Mouse (Mus musculus): ENCODE measurements around the gene Fam170b.
A peak's percentile ranks its signal among the peaks of the same experiment; 100 is the strongest.

Gene Fam170b

GRCm38 (mm10) chr14:32833847-32834246 is at the start of gene Fam170b:
Gene Fam170b, plus strand, starts transcription at chr14:32833962.
- no peak for DNase-seq (ENCODE audit: low spot score in 2 of 2)

- no peak for DNase-seq (ENCODE audit: low spot score in 2 of 2)
Measured at GRCm38 (mm10) chr14:32784130-32784747, 49.5 kb upstream of the Fam170b start.

GRCm38 (mm10) chr14:32784748-32785134 is 49.0 kb upstream of the Fam170b start:
- DNase-seq (ENCODE audit: low spot score in 2 of 2): no peak

- DNase-seq (ENCODE audit: low spot score in 2 of 2): no peak
Measured at GRCm38 (mm10) chr14:32785556-32786130, 48.1 kb upstream of the Fam170b start, which contains the start of gene Tmem273. Gene Tmem273, plus strand, starts transcription at chr14:32785963.

- no peak for DNase-seq (ENCODE audit: low spot score in 2 of 2)
Measured at GRCm38 (mm10) chr14:32787691-32788090, 46.1 kb upstream of the Fam170b start.

- no peak for DNase-seq (ENCODE audit: low spot score in 2 of 2)
Measured at GRCm38 (mm10) chr14:32796375-32796774, 37.4 kb upstream of the Fam170b start.

- no peak for DNase-seq (ENCODE audit: low spot score in 2 of 2)
Measured at GRCm38 (mm10) chr14:32797803-32798202, 36.0 kb upstream of the Fam170b start.

GRCm38 (mm10) chr14:32798355-32798754 is 35.4 kb upstream of the Fam170b start:
- no peak for DNase-seq (ENCODE audit: low spot score in 2 of 2)

GRCm38 (mm10) chr14:32800048-32800447 is 33.7 kb upstream of the Fam170b start:
- no peak for DNase-seq (ENCODE audit: low spot score in 2 of 2)

- peak in 1 of 2 experiments; percentile 9 for DNase-seq (ENCODE audit: low spot score in 2 of 2)
Measured at GRCm38 (mm10) chr14:32801016-32801661, 32.6 kb upstream of the Fam170b start.

GRCm38 (mm10) chr14:32801662-32802024 is 32.1 kb upstream of the Fam170b start:
- no peak for DNase-seq (ENCODE audit: low spot score in 2 of 2)

- DNase-seq (ENCODE audit: low spot score in 2 of 2): no peak
Measured at GRCm38 (mm10) chr14:32810111-32810510, 23.7 kb upstream of the Fam170b start.

GRCm38 (mm10) chr14:32812429-32812828 is 21.3 kb upstream of the Fam170b start:
- no peak for DNase-seq (ENCODE audit: low spot score in 2 of 2)

GRCm38 (mm10) chr14:32814961-32815360 is 18.8 kb upstream of the Fam170b start:
- no peak for DNase-seq (ENCODE audit: low spot score in 2 of 2)

GRCm38 (mm10) chr14:32816533-32816932 is 17.2 kb upstream of the Fam170b start:
- no peak for DNase-seq (ENCODE audit: low spot score in 2 of 2)

GRCm38 (mm10) chr14:32817258-32817657 is 16.5 kb upstream of the Fam170b start:
- DNase-seq (ENCODE audit: low spot score in 2 of 2): no peak

GRCm38 (mm10) chr14:32819297-32819696 is 14.5 kb upstream of the Fam170b start:
- DNase-seq (ENCODE audit: low spot score in 2 of 2): no peak

GRCm38 (mm10) chr14:32822812-32823211 is 10.9 kb upstream of the Fam170b start:
- DNase-seq (ENCODE audit: low spot score in 2 of 2): no peak

- DNase-seq (ENCODE audit: low spot score in 2 of 2): no peak
Measured at GRCm38 (mm10) chr14:32823861-32824260, 9.9 kb upstream of the Fam170b start.

GRCm38 (mm10) chr14:32824267-32825150 is 9.3 kb upstream of the Fam170b start:
- DNase-seq (ENCODE audit: low spot score in 2 of 2): no peak

GRCm38 (mm10) chr14:32825426-32826032 is 8.2 kb upstream of the Fam170b start:
- DNase-seq (ENCODE audit: low spot score in 2 of 2): no peak

- DNase-seq (ENCODE audit: low spot score in 2 of 2): no peak
Measured at GRCm38 (mm10) chr14:32827165-32827564, 6.6 kb upstream of the Fam170b start.
